Mouse (Mus musculus) ES-E14 (cell line): ENCODE measurements at regions not wholly inside any gene's neighbourhood (a gene's known extent, or its start where the extent isn't known, plus 50 kb on each side); places are given as distances from the start of the nearest gene placed in this dataset.

Experiments used
- DNase-seq: peaks from one replicate; pipeline ENCODE4 v3.0.0-alpha.2; 2013; ENCODE audit warnings: low read depth, low spot score
- H3K27ac ChIP-seq: 2 replicates; pipeline ENCODE4 v1.5.1; 2012; ENCODE audit warnings: low read depth, mild to moderate bottlenecking, low read length, moderate library complexity, mixed read lengths; ENCODE audit not compliant: poor library complexity, insufficient read depth, severe bottlenecking
- H3K36me3 ChIP-seq: 2 replicates; pipeline ENCODE4 v1.6.1; 2012; ENCODE audit warnings: mild to moderate bottlenecking, low read length, moderate library complexity, mixed read lengths; ENCODE audit not compliant: control insufficient read depth, poor library complexity, insufficient read depth, severe bottlenecking
- H3K4me1 ChIP-seq, 2 experiments: fragments of 150-350 bp in 1 of 2; sonication (generic) in 1 of 2; 2 replicates each; pipeline ENCODE4 v1.6.1; 2012; ENCODE audit warnings: low read length in 2 of 2, mild to moderate bottlenecking in 1 of 2, mixed read lengths in 1 of 2; ENCODE audit not compliant: control insufficient read depth in 2 of 2, insufficient read depth in 2 of 2, poor library complexity in 1 of 2
- H3K4me3 ChIP-seq, 2 experiments: fragments of 150-350 bp in 1 of 2; sonication (generic) in 1 of 2; 2 replicates each; pipeline ENCODE4 v1.5.1; 2012; ENCODE audit warnings: low read length in 2 of 2, low read depth in 1 of 2, mild to moderate bottlenecking in 1 of 2, mixed read lengths in 1 of 2; ENCODE audit not compliant: insufficient read depth in 1 of 2, poor library complexity in 1 of 2, severe bottlenecking in 1 of 2
- H3K9ac ChIP-seq: 2 replicates; pipeline ENCODE4 v1.6.1; 2012; ENCODE audit warnings: low read depth, mild to moderate bottlenecking, low read length, mixed read lengths; ENCODE audit not compliant: poor library complexity, insufficient read depth, severe bottlenecking
- H3K9me3 ChIP-seq: fragments of 150-350 bp; sonication (generic); 2 replicates; pipeline ENCODE4 v1.6.1; 2012; ENCODE audit warnings: low read depth, mild to moderate bottlenecking, low read length; ENCODE audit not compliant: control insufficient read depth, insufficient read depth
- CHD2 ChIP-seq: IDR thresholded peaks from 2 replicates; pipeline ENCODE4 v1.6.1; 2014; ENCODE audit warnings: mild to moderate bottlenecking, low read depth, low read length, inconsistent platforms
- HCFC1 ChIP-seq: IDR thresholded peaks from 2 replicates; pipeline ENCODE4 v1.6.1; 2012; ENCODE audit warnings: low read length, inconsistent platforms, borderline replicate concordance; ENCODE audit not compliant: insufficient read depth
- MAFK ChIP-seq: IDR thresholded peaks from 2 replicates; pipeline ENCODE4 v1.6.1; 2014; ENCODE audit warnings: mild to moderate bottlenecking, low read depth, low read length, inconsistent platforms; ENCODE audit not compliant: insufficient read depth
- ZC3H11A ChIP-seq: IDR thresholded peaks from 2 replicates; pipeline ENCODE4 v1.6.1; 2012; ENCODE audit warnings: low read depth, mild to moderate bottlenecking, inconsistent platforms, low read length, borderline replicate concordance
- ZNF384 ChIP-seq: IDR thresholded peaks from 2 replicates; pipeline ENCODE4 v1.6.1; 2012; ENCODE audit warnings: low read depth, low read length, inconsistent platforms
- in situ Hi-C, 2 experiments: fragments of 600-800 bp; cut with MboI; formaldehyde crosslinking; loops; one replicate each; pipeline ENCODE4 v1.15.1; 2025; ENCODE audit warnings: low sequenced_read_pairs in 2 of 2, inconsistent platforms in 1 of 2; ENCODE audit not compliant: unreplicated experiment in 2 of 2

GRCm38 (mm10) chr1:42242586-42243457 is 452.7 kb upstream of the Pou3f3 start:
- TF ChIP-seq HCFC1 (no peak), ZC3H11A (no peak), ZNF384 (no peak), MAFK (no peak), CHD2 (no peak)
- no peak overlapping the region for H3K9ac ChIP-seq
- 0 out of 4 replicates have a peak, but pooled peaks cover 0 to 1% of the 10 kb centered on the region in 2 experiments for H3K4me1 ChIP-seq
- no peaks in the 10 kb centered on the region for H3K9me3 ChIP-seq
- DNase-seq, result no peak
- H3K4me3 ChIP-seq, result no peak overlapping the region
- in situ Hi-C loops, result no loop called here
- no peaks in the 10 kb centered on the region for H3K36me3 ChIP-seq
- no peak overlapping the region for H3K27ac ChIP-seq

DNA sequence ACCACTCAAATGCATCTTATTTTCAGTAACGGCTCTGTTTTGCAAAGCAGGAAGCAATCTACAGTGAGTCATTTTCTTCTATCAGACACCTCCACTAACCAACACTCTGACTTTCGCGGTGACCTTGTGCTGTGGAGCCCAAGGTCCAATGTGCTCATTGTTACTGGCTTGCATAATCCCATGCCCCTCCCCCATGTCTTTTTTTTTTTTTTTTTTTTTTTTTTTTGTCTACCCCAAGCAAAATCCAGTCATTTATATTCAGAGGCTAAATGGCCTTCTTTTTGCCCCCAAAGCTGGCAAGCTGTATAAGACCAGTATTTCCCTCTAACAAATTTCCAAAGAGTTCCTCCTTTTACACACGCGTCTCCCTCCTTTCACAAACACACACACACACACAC is 452.1 kb upstream of the Pou3f3 start:
- Histone ChIP-seq H3K9me3 (no peaks in the 10 kb centered on the region), H3K4me3 (no peak overlapping the region), H3K36me3 (no peaks in the 10 kb centered on the region), H3K27ac (no peak overlapping the region), H3K4me1 (0 out of 4 replicates have a peak, but pooled peaks cover 0 to 1% of the 10 kb centered on the region in 2 experiments), H3K9ac (no peak overlapping the region)
- in situ Hi-C loops, result no loop called here
- TF ChIP-seq CHD2 (no peak), ZNF384 (peak; percentile 94)
- DNase-seq, result no peak

DNA sequence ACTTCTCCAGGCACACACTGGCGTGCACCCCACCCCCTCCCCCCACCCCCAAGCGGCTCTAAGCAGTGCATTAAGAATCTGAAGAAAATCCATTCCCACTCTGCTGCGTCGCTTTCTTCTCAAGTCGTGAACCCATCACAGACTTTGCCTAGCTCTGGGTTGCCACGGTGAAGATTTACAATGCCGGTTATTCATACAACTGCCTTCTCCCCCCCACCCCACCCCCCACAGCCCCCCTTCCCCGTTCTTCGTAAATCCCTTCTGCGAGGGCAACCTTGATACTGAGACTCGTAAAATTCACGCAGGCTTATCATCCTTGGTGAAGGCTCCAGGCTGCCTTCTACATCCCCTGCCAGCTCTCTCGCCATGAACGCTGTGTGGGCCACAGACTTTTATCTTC is 451.7 kb upstream of the Pou3f3 start:
- DNase-seq, result no peak
- Histone ChIP-seq H3K9me3 (no peaks in the 10 kb centered on the region), H3K4me3 (no peak overlapping the region), H3K27ac (no peak overlapping the region), H3K9ac (no peak overlapping the region), H3K4me1 (0 out of 4 replicates have a peak, but pooled peaks cover 0 to 1% of the 10 kb centered on the region in 2 experiments), H3K36me3 (no peaks in the 10 kb centered on the region)
- in situ Hi-C loops, result no loop called here
- TF ChIP-seq CHD2, result no peak
- no peak for TF ChIP-seq HCFC1
- no peak for TF ChIP-seq MAFK
- TF ChIP-seq ZC3H11A, result no peak
- no peak for TF ChIP-seq ZNF384

DNA sequence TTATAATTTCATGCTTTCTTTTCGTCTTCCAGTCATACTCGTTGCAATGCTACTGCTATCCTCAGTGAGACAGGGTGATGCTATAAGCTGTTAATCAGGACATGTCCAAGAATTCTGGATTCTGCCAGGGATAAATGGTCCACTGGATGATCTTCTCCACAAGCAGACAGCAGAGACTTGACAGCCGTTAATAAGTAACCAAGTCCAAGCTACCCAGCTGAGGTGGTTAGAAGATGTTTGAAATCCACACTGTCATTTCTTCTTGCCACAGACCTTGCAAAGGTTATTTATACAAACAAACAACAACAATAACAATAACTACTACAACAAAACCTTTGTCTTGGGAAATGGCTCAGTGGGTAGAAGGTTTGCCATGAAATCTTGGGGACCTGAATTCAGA is 443.2 kb upstream of the Pou3f3 start:
- DNase-seq, result no peak
- Histone ChIP-seq H3K36me3 (no peaks in the 10 kb centered on the region), H3K9ac (no peak overlapping the region), H3K4me1 (no peaks in the 10 kb centered on the region), H3K27ac (no peak overlapping the region), H3K4me3 (no peak overlapping the region), H3K9me3 (no peaks in the 10 kb centered on the region)
- in situ Hi-C loops, result no loop called here
- TF ChIP-seq ZNF384 (no peak), MAFK (no peak)

DNA sequence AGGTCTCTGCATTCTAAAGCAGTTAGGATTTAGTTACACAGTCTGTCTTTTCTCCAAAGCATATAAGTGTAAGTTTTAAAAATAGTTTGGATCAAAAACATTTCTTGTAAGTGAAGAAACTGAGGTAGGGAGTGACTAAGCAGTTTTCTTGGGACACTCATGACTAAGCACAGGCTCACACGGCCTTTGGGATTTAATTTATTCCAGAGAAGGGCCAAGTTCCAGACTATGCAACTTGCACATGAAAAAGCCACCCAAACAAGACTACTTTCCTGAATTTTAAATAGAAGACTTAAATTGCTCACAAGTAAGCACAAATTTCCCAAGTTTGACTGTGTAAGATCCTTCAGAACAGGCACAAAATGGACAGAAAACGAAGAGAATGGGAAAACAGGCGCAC is 441.8 kb upstream of the Pou3f3 start:
- in situ Hi-C loops, result no loop called here
- H3K9ac ChIP-seq, result no peak overlapping the region
- TF ChIP-seq HCFC1 (no peak), CHD2 (no peak), ZC3H11A (no peak), MAFK (no peak), ZNF384 (no peak)
- DNase-seq, result no peak
- no peak overlapping the region for H3K4me3 ChIP-seq
- no peaks in the 10 kb centered on the region for H3K36me3 ChIP-seq
- H3K27ac ChIP-seq, result no peak overlapping the region
- no peaks in the 10 kb centered on the region for H3K4me1 ChIP-seq
- no peaks in the 10 kb centered on the region for H3K9me3 ChIP-seq
